Mouse (Mus musculus) brown adipose tissue, adult 24 weeks (tissue): ENCODE measurements at regions not wholly inside any gene's neighbourhood (a gene's known extent, or its start where the extent isn't known, plus 50 kb on each side); places are given as distances from the start of the nearest gene placed in this dataset.
A peak's percentile ranks its signal among the peaks of the same experiment; 100 is the strongest.

Source experiments
- H3K27ac ChIP-seq: fragments of 200-500 bp; replicated peaks from 2 replicates; pipeline ENCODE4 v1.5.1; 2012; ENCODE audit warnings: low read depth, mild to moderate bottlenecking, low read length
- H3K4me1 ChIP-seq: fragments of 200-500 bp; 2 replicates; pipeline ENCODE4 v1.6.1; 2012; ENCODE audit warnings: low read length, mixed read lengths; ENCODE audit not compliant: control insufficient read depth, insufficient read depth, insufficient read length
- H3K4me3 ChIP-seq: fragments of 200-500 bp; 2 replicates; pipeline ENCODE4 v1.5.1; 2012; ENCODE audit warnings: low read depth, mild to moderate bottlenecking, low read length, moderate library complexity; ENCODE audit not compliant: insufficient read depth

DNA sequence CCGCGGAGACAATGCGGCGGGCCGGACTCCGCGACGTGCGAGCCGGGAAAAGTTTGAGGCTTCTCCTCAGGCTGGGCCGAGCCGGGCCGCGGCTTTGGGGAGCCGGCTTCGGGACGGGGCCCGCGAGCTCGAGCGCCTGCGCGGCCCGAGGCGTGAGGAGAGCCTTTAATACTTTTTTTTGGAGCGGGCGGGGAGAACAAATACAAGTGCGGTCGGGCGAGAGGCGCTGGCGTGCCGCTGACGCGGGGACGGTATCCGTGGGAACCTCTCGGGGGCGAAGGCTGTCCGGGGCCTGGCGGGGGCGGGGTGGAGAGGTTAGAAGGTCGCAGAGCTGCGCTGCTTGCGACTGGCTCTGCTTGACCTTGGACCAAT lies 141.0 kb downstream of the Ogfrl1 start:
- Histone ChIP-seq H3K27ac (peak overlapping the region; percentile 87), H3K4me3 (peak overlapping the region; percentile 98), H3K4me1 (peaks cover 8% of the 10 kb centered on the region; the same call in 1 of the 2 replicates)

DNA sequence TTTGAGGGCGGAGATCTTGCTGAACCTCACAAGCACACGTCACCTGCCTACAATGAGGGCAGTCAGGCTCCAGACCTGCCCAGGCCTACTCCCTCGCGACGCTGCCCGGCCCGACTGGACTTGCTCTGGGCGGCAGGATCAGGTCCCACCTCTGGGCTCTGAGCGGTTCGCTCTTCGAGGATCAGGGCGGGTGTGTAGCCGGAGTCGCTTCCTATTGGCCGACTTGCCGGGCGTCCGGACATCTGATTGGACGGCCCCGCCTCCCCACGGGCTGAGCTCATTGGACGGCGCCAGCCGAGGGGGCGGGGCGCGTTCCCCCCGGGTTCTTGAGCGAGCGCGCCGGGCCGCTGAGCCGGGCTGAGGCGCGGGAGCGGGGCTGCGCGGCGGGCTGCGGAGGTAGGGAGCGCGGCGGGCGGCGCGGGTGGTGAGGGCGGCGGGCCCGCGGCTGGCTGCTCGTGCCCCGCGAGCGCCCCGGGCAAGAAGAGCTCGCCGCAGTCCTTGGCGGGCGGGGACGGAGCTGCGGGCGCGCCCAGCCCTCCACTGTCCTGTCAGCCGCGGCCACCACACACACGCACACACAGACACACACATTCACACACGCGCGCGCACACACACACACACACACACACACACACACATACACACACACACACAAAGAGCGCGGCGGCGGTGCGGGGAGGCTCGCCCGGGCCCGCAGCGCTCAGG lies 141.5 kb downstream of the Ogfrl1 start:
- H3K27ac ChIP-seq, result peak overlapping the region; percentile 87
- peaks cover 8% of the 10 kb centered on the region; the same call in 1 of the 2 replicates for H3K4me1 ChIP-seq

DNA sequence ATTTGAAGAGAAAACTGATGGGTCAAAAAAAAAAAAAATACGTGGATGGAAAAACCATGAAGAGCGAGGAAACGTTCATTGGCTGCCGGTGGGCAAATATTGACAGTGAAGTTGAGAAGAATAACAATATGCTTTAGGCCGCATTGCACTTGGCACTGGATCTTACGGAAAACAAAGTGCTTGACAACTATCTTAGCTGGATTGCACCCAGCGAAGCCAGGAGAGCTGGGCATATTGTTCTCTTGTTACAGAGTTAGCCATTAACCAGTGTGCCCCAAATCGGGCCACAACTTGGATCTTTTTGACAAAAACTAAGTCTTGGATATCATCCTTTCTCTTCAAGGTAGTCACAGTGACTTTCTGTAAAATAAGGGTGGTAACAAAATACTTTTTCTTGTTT lies 143.3 kb downstream of the Ogfrl1 start:
- no peak overlapping the region for H3K27ac ChIP-seq
- H3K4me1 ChIP-seq, result peaks cover 6% of the 10 kb centered on the region; the same call in 1 of the 2 replicates
- no peak overlapping the region for H3K4me3 ChIP-seq

More for the DNA sequence above, 141.5 kb downstream of the Ogfrl1 start:
- H3K4me3 ChIP-seq, result peak overlapping the region; percentile 98

DNA sequence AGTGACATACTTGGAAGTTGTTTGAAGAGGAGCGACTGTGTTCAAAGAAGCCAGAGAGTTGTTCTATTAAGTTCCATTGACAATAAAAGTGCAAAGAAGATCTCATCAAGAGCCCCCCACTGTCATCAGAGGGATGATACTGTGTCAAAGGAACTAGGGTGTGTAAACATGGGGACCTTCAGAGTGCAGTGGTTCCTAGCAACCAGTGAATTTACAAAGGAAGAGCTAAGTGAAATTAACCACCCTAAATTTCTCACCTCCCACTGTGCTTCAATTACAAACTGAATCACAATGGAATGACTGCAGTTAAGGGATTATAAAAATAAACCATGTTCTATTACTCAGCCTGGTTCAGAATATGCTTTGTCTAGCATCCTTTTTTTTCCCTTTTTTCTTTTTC lies 129.5 kb upstream of the 4933415F23Rik start:
- Histone ChIP-seq H3K4me1 (no peaks in the 10 kb centered on the region), H3K4me3 (no peak overlapping the region), H3K27ac (no peak overlapping the region)

DNA sequence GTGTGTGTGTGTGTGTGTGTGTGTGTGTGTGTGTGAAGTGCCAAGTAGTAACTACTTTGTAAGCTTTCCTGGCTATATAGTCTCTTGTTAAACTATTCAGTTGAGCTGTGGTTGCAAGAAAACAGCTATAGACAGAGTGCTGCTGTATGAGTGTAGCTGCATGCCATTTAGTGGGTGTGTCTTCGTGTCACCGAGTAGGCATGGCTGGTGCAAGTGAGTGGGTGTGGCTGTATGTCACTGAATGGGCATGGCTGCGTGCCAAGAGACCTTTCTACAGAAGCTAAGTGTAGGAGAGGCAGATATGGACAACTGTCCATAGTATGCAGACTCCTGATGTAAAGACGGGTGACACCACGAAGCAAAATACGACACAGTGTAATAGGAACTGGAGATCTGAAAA lies 126.4 kb upstream of the 4933415F23Rik start:
- Histone ChIP-seq H3K4me3 (no peak overlapping the region), H3K4me1 (no peaks in the 10 kb centered on the region), H3K27ac (no peak overlapping the region)

DNA sequence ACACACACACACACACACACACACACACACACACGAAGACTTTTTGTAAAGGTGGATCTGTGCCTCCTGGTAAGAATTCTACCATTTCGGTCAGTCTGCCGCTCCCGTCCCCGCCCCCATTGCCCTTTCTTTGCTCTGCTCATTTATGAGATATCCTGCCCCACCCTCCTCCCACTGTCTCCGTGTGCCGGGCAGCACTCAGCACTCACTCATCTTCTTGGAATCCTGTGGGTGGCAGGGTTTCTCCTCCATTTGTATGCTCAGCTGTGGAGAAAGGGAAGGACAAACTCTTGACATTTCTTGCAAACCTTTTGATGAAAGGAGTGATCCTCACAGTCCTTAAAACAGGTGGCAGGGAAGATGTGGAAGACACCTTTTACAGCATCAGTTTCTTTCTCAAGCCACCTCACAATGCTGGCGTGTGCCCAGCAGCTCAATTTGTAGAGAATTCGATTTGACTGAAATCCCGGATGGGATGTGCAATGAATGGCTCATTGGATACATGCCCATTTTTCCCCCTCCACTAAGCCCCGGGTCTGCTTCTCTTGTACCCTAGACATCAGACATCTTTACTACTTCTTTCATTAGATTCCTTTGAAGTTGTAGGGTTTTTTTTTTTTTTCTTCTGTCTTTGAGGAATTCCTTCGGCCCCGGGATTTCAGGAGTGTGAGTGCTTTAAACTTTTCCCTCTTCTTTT lies 112.6 kb upstream of the 4933415F23Rik start:
- H3K27ac ChIP-seq, result no peak overlapping the region
- H3K4me3 ChIP-seq, result no peak overlapping the region
- H3K4me1 ChIP-seq, result no peaks in the 10 kb centered on the region

DNA sequence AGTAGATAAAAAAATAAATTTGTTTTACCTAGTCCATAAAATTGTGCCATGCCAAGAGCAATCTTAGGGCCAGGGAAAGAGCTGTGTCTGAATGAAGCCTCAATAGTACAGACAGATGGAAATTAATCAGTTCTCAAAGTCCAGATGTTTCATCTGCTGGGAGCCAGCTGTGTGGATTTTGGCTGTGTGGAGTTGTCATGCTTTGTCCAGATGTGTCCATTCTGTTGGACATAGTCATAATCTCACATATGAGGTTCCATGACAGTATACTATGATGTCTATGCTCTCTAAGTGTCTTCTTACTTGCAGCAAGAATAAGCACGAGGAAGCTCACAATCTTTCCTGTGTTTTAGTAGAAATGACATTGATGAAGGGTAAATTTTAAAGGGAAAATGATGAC lies 105.8 kb upstream of the 4933415F23Rik start:
- H3K27ac ChIP-seq, result no peak overlapping the region
- H3K4me3 ChIP-seq, result no peak overlapping the region
- H3K4me1 ChIP-seq, result no peaks in the 10 kb centered on the region

DNA sequence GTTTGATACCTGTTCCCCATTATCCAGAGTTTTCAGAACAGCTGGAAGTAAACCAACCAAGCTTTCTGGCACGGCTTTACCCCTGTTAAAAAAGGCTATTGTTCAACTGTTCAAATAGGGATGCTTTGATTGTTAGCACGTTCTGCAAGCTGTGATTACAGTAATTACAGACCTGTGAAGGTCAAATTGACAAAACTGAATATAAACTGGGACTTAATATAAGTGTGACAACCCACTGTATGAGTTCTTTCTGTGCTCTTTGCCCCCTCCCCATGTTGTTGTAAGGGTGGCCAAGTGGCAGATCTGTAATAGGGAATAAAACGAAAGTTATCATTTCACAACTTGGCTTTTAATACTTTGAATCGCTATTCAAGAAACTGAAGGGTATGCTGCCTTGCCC lies 105.0 kb upstream of the 4933415F23Rik start:
- H3K27ac ChIP-seq, result no peak overlapping the region
- H3K4me1 ChIP-seq, result no peaks in the 10 kb centered on the region
- no peak overlapping the region for H3K4me3 ChIP-seq

DNA sequence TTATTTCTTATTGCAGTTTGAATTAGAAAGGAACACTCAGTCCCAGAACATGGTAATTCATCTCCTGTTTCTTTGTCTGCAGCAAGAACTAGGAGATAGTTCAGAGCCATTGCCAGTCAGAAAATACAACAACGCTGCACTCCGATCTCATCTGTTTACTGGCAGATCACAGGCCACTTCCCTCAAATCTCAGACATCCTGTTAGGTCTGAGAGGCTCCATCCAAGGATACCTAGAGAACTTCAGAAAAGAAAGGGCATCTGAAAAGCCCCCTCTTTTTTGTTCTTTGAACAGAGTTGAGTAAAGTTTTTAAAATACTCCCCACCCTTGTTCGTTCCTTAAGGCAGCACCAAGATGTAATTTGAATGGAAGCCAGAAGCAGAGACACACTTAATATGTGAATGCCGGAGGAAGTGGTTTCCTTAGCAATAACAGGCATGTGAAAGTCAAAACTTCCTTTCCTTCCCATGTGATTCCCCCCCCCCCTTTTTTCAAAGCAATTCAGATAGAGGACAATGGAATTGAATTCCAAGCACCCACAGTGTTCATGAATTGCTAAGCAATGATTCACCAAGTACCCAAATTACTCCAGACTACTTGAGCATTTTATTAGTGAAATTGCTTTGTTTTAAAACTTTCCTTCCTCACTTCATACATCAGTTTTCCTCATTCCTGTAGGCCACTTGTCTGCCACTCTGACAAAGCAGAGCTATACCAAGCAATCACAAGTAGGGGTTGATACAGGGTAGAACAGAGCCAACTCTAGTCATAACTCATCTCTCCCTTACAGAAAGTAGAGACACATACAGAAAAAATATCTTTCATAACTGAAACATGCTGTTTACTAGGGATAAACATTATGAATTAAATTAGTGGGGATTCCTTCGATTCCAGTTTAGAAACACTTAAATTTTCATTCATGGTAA lies 100.7 kb upstream of the 4933415F23Rik start:
- H3K4me3 ChIP-seq, result peak overlapping the region; percentile 15

DNA sequence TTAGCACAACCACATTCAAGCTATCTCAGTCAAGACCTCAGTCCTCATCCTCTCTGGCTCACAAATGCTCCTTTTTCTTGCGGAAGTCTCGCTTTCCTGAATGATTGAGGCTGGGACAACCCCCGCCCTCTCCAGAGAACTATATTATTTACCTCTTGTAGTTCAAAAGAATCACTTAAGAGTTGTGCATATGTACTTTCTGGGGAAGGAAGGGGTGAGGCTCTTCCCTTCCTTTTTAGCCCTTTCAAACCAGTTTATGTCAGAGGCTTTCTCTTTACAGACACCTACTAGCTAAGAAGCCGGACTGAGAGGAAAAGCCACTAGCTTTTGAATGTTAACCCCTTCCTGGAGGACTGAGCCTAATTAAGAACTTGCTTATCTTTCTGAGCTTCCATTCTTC lies 98.4 kb upstream of the 4933415F23Rik start:
- no peak overlapping the region for H3K4me3 ChIP-seq
- H3K27ac ChIP-seq, result peak overlapping the region; percentile 57
- peaks cover 6% of the 10 kb centered on the region for H3K4me1 ChIP-seq

More for the DNA sequence above, 100.7 kb upstream of the 4933415F23Rik start:
- H3K27ac ChIP-seq, result peak overlapping the region; percentile 94
- H3K4me1 ChIP-seq, result peaks cover 6% of the 10 kb centered on the region

DNA sequence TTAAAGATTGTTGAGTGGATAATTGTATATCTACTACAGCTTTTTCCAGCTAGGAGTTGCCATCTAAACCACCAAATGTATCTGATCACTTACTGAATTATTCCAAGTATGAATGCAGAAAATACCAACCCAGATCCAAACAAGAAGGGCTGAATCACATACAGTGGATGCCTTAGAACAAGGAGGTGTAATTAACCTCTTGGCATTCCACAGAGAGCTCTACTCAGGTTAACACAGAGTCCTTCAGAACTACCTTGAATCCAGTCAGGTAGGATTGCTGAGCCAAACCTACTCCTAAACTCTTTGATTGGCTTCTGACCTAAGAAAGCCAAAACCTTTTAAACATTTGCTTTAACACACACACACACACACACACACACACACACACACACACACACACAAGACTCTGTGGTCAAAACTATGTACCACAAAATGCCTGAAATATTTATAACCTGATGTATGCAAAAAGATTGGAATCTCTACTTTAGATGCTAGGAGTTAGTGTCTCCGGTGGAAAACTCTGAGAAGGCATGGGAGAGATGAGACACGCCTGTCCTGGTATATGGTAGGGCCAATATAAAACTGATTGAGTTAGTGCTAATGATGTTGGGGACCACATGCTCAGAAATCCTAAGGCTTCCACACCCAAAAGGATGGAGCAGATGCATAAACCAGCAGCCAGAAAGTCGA lies 88.4 kb upstream of the 4933415F23Rik start:
- H3K4me3 ChIP-seq, result no peak overlapping the region
- peaks cover 2% of the 10 kb centered on the region; the same call in 1 of the 2 replicates for H3K4me1 ChIP-seq
- no peak overlapping the region for H3K27ac ChIP-seq

DNA sequence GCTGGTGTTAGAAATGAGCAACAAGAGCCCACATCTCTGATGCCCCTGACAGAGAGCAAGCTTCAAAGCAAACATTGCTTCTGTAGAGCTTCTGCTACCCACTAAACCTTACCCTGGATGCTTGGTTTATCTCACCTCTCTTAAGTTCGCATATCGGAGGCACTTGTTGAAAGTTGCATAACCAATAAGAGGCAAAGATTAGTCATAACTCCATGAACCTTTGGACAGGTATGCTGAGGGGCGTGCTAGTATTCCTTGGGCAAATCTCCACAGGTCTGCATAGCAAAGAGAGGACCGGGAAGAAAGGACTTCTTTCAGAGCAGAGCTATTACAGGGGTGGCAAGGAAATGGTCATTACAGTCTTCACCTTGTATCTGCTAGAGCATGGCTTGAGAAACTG lies 87.7 kb upstream of the 4933415F23Rik start:
- Histone ChIP-seq H3K4me1 (peaks cover 5% of the 10 kb centered on the region; the same call in 1 of the 2 replicates), H3K4me3 (no peak overlapping the region), H3K27ac (no peak overlapping the region)

DNA sequence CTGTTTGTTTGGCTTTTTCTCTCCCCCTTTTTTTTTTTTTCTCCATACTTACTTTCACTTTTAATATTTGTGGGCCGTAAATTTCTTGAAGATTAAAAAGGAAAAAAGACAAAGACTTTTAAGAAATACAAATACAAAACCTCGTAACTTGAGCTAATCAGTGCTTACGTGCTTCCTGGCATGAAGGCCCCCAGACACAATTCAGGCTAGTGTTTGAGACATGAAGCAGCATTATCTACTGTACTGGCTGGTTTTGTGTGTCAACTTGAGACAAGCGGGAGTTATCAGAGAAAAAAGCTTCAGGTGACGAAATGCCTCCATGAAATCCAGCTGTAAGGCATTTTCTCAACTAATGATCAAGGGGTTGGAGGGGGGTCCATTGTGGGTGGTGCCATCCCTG lies 86.2 kb upstream of the 4933415F23Rik start:
- peaks cover 5% of the 10 kb centered on the region; the same call in 1 of the 2 replicates for H3K4me1 ChIP-seq
- peak overlapping the region; percentile 45 for H3K4me3 ChIP-seq
- H3K27ac ChIP-seq, result peak overlapping the region; percentile 77

DNA sequence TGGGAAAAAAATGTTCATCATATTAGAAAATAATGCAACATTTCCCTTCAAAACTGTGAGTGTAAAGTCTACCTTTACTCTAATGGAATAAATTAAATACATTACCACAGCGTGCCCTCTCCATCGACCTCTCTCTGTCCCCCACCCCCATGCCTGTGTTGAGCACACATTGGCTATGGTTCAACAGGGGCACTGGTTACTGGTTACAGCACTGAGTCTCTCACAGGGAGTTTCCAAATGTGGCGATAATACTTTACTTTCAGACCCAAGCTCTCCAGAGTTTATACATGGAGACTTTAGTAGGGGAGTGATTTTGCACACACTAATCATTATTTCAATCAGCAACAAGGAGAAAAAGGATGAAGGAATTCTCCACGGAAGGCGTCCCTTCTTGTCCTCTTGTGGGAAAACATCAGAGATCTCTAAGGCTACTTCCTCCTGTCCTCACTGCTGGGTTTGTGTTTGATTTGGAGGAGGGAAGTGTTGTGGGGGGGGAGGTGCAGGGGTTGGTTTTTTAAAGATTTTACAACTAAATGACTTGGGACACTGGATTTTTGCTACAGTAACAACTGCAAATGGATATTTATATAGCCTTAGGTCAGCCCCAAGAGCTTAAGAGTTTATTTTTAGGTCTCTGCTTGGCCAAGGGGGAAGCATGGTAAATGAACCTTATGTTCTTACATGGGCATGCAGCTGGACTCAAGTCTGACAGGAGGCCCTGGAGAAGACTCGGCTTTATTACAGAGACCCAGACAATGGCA lies 85.6 kb upstream of the 4933415F23Rik start:
- peaks cover 5% of the 10 kb centered on the region; the same call in 1 of the 2 replicates for H3K4me1 ChIP-seq
- H3K27ac ChIP-seq, result peak overlapping the region; percentile 77
- peak overlapping the region; percentile 45 for H3K4me3 ChIP-seq
